Mouse (Mus musculus): ENCODE measurements at regions not wholly inside any gene's neighbourhood (a gene's known extent, or its start where the extent isn't known, plus 50 kb on each side); places are given as distances from the start of the nearest gene placed in this dataset.

GRCm38 (mm10) chr2:169237856-169238255, 282.5 kb upstream of the Zfp64 start:
- no peak for DNase-seq (ENCODE audit: inconsistent ontology term)

GRCm38 (mm10) chr2:169237321-169237720, 281.9 kb upstream of the Zfp64 start:
- DNase-seq (ENCODE audit: inconsistent ontology term): no peak

GRCm38 (mm10) chr2:169234368-169235070, 279.1 kb upstream of the Zfp64 start:
- no peak for DNase-seq (ENCODE audit: inconsistent ontology term)

GRCm38 (mm10) chr2:169233151-169234123, 278.1 kb upstream of the Zfp64 start:
- DNase-seq (ENCODE audit: inconsistent ontology term): no peak

DNA sequence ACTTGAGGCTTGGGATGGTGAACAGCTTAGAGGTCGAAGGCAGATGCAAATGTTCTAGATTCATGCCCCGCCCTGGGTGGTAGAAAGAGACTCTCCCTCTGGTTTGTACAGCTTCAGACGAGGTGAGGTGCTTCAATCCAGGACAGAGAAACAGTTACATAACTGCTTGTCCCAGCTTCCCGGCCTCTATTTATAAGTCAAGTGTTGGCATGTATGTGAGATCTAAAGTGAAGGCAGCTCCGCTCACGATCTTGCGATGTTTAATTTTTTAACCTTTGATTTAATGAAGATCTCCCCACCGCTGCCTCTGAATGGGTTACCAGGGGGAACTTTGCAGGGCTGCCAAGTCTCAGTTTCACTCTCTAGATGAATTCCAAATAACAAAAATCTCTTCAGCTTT, 266.9 kb upstream of the Zfp64 start:
- DNase-seq (ENCODE audit: inconsistent ontology term): no peak

DNA sequence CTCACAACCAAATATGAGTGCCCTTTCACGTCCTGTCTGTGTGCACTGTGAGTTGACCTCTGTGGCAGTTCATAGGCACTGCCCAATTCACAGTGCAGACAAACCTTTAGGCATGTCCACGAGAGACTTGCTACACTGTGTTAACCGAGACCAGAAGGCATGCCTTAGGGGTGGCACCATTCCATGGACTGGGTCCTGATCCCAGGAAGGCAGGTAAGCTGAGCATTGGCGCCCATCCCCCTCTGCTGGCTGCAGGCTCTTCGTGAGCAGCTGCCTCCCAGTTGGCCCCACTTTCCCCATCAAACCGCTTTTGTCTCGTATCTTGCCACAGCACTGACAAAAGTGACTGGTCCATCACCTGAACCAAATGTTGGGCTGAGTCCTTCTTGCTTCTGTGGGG, 265.8 kb upstream of the Zfp64 start:
- no peak for DNase-seq (ENCODE audit: inconsistent ontology term)

DNA sequence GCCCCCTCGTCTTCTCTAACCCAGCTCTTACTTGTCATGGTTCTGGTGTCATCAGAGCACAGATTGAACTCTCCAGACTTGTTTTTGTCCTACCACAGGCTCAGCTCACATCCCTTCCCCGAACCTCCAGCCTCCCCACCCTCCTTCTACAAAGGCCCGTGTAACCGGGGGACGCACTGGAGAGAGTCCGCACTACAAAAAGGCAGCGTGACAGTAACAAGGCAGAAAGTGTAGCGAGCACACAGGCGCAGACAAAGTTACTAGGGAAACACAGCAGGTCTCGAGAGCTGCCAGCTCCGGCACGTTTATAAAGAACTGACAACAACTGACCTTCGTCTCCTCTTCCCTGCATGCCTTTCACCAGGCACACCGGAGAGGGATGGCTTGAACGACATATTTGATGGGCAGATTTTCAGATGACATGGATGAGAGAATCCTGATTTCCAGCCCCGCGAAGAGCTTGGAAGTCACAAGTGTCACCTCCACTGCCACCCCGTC, 260.2 kb upstream of the Zfp64 start:
- no peak for DNase-seq (ENCODE audit: inconsistent ontology term)

GRCm38 (mm10) chr2:169214396-169214795, 259.0 kb upstream of the Zfp64 start:
- peak; percentile 2 for DNase-seq (ENCODE audit: inconsistent ontology term)

DNA sequence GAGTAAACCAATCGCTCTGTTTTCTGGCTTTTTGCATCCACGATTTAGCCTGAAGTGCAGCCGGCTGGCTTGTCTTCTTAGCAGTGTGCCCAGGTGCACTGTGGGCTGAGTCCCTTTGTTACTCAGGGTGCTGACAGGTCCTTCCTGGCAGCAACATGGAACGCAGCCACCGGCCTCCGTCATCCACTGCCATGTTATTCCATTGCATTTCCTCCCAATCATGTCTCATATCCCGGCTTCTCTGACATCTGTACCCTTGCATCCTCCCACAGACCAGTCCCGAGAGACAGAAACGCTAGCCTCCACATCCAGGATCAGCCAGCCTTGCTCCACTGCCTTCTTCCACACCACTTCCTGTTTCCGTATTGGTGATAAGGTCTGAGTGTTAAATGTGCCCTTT, 257.9 kb upstream of the Zfp64 start:
- no peak for DNase-seq (ENCODE audit: inconsistent ontology term)

- no peak for DNase-seq (ENCODE audit: inconsistent ontology term)
Measured at GRCm38 (mm10) chr2:169212676-169213257, 257.4 kb upstream of the Zfp64 start.

- no peak for DNase-seq (ENCODE audit: inconsistent ontology term)
Measured at GRCm38 (mm10) chr2:169204254-169204752, 248.9 kb upstream of the Zfp64 start.

- DNase-seq (ENCODE audit: inconsistent ontology term): no peak
Measured at GRCm38 (mm10) chr2:169191974-169192373, 236.6 kb upstream of the Zfp64 start.

DNA sequence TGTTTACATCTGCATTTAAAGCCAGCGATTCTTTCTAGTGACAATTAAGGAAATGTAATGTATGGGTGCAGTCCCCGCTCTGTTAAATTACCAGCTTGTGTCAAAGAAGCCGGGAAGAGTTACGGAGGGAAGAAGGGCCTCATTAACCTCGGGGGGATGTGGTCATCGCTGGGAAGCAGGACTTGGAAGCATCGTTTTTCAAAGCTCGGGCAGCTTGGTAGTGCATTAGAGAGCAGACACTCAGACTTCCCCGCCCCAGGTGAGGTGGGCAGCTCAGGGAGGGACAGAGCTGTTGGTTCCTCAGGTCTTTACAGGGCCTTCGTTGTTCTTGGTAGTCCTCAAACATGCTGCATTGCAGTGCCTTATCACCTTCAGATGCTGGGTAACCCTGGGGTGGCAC, 236.1 kb upstream of the Zfp64 start:
- no peak for DNase-seq (ENCODE audit: inconsistent ontology term)

DNA sequence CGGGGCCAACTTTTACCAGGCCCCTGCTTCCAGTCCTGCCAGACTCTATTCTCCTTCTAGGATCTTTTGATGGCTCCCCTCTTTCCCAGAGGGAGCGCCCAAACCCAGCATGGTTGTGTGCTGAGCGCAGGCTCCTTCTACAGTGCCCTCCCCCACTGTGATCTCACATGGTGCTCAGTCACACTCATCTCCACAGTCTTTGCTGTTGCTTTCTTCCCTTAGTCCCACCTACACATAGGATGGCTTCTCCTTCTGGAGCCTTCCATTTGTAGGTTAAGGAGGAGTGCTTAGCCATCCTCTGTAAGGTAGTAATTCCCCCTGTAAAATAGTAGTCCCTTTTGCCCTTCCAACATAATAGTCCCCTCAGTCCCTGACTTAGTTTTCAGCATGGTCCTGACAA, 222.2 kb upstream of the Zfp64 start:
- DNase-seq (ENCODE audit: inconsistent ontology term): no peak

GRCm38 (mm10) chr2:169168795-169169194, 213.4 kb upstream of the Zfp64 start:
- no peak for DNase-seq (ENCODE audit: inconsistent ontology term)

DNA sequence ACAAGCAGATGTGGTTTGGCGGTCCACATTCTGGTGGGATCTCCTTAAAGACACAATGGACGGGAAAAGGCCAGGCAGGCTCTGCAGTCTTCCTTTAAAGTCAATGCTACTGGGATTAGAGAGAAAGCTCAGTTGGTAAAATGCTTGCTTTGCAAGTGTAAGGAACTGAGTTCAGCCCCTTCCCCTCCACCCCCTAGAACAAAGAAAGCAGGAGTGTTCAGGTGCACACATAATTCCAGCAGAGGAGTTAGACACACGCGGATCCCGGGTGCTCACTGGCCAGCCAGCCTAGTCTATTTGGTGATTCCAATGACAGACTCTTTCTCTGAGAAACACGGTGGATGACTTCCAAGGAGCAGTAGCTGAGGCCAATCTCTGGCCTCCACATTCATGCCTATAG, 213.0 kb upstream of the Zfp64 start:
- DNase-seq (ENCODE audit: inconsistent ontology term): no peak

- no peak for DNase-seq (ENCODE audit: inconsistent ontology term)
Measured at GRCm38 (mm10) chr2:169161651-169162050, 206.3 kb upstream of the Zfp64 start.

- no peak for DNase-seq (ENCODE audit: inconsistent ontology term)
Measured at GRCm38 (mm10) chr2:169158760-169159159, 203.4 kb upstream of the Zfp64 start.

DNA sequence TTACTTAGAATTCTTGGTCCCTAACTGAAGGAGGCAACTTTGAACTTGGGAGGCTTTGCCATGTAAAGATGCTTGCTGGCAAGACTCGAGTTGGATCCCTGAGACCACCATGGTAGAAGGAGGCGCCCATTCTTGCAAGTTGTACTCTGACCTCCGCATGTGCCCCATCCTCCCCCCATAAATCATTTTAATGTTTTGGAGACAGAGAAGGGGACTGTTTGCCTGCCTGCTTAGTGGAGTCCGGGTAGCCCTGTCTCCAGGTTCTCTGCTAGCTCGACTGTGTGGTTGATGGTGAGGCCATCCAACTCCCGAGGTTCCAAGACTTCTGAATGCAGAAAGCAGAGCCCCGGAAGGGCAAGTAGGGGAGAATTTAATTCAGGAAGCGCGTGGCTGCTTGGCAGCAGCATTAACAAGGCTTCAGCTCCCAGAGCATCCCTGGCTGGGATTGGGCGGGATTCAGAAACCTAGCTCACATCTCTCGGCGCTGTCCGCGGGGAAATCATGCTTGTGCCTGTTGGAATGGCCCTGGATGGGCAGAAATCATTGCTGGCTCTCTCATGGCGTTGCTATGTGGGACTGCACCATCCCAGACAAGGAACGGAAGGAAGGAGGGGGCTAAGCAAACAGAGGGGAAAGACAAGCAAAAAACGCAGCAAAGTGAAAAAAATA, 202.8 kb upstream of the Zfp64 start:
- DNase-seq (ENCODE audit: inconsistent ontology term): no peak

DNA sequence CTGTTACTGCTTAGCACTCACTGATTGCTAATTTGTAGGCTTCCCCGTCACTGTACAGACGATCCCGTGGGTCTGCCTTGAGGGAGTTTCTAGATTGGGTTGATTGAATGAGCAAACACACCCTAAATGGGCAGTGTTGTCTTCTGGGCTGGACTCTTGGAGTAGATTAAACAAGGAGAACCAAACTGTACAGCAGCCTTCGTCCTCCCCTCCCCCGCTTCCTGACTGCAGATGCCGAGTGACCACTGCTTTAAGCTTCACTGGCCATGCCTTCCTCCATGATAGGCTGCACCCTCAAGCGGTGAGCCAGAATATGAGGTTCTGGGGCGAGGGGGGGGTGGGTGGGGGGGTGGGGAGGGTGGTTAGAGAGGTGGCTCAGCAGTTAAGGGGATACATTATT, 201.5 kb upstream of the Zfp64 start:
- no peak for DNase-seq (ENCODE audit: inconsistent ontology term)

GRCm38 (mm10) chr2:169154881-169155280, 199.5 kb upstream of the Zfp64 start:
- no peak for DNase-seq (ENCODE audit: inconsistent ontology term)

GRCm38 (mm10) chr2:169147655-169148054, 192.3 kb upstream of the Zfp64 start:
- DNase-seq (ENCODE audit: inconsistent ontology term): no peak
